Mouse (Mus musculus) midbrain, embryonic 11.5 days (tissue): ENCODE measurements around the gene Serpind1. TPM values are rescaled to one million over a fixed set of nuclear protein-coding genes. Genes with fewer than 3 reads are reported as not detected.

Experiments
- ATAC-seq: fragments of 200-750 bp; cut with Nextera tagmentation; 2 replicates; pipeline ENCODE4 v1.8.0; 2017; ENCODE audit warnings: moderate TSS enrichment, moderate library complexity; ENCODE audit not compliant: low FRiP score
- DNase-seq: peaks from one replicate; pipeline ENCODE4 v3.0.0; 2015; ENCODE audit warnings: low spot score; ENCODE audit errors: missing footprints
- H3K27ac ChIP-seq: fragments of 300-500 bp; sonication (generic); 2 replicates; pipeline ENCODE4 v1.5.1; 2014; ENCODE audit warnings: low read depth, low read length
- H3K27me3 ChIP-seq: fragments of 300-500 bp; sonication (generic); 2 replicates; pipeline ENCODE4 v1.6.1; 2014; ENCODE audit warnings: mild to moderate bottlenecking, low read length, moderate library complexity, mixed read lengths; ENCODE audit not compliant: control insufficient read depth, insufficient read depth
- H3K36me3 ChIP-seq: fragments of 300-500 bp; sonication (generic); 2 replicates; pipeline ENCODE4 v1.6.1; 2014; ENCODE audit warnings: mild to moderate bottlenecking, low read length, moderate library complexity, mixed read lengths; ENCODE audit not compliant: control insufficient read depth, insufficient read depth
- H3K4me1 ChIP-seq: fragments of 300-500 bp; sonication (generic); 2 replicates; pipeline ENCODE4 v1.6.1; 2014; ENCODE audit warnings: low read length; ENCODE audit not compliant: control insufficient read depth, insufficient read depth
- H3K4me2 ChIP-seq: fragments of 300-500 bp; sonication (generic); 2 replicates; pipeline ENCODE4 v1.6.1; 2014; ENCODE audit warnings: mild to moderate bottlenecking, moderate library complexity
- H3K4me3 ChIP-seq: fragments of 300-500 bp; sonication (generic); 2 replicates; pipeline ENCODE4 v1.5.1; 2014; ENCODE audit warnings: low read depth, low read length
- H3K9ac ChIP-seq: fragments of 300-500 bp; sonication (generic); 2 replicates; pipeline ENCODE4 v1.6.1; 2014; ENCODE audit warnings: low read length
- H3K9me3 ChIP-seq: fragments of 300-500 bp; sonication (generic); 2 replicates; pipeline ENCODE4 v1.6.1; 2016; ENCODE audit warnings: low read length; ENCODE audit not compliant: control insufficient read depth
- WGBS: fragments of 180-500 bp; shearing (Covaris S2); extraction: QIAGEN DNeasy Blood & Tissue Kit; methylation state at CpG from one replicate; pipeline ENCODE4 v1.1.7; 2014; 5-methylcytosine and 5-hydroxymethylcytosine counted together
- polyA plus RNA-seq: library from polyadenylated mRNA; unstranded; fragments of >200 nt; fragmentation: Nextera tagmentation; extraction: Ambion mirVana; gene quantifications from 2 replicates; pipeline ENCODE4 v1.2.1, GENCODE M21; 2014

Gene Serpind1
- polyA plus RNA-seq, 1 experiment from 2014 or later, result 0.22 TPM

DNA sequence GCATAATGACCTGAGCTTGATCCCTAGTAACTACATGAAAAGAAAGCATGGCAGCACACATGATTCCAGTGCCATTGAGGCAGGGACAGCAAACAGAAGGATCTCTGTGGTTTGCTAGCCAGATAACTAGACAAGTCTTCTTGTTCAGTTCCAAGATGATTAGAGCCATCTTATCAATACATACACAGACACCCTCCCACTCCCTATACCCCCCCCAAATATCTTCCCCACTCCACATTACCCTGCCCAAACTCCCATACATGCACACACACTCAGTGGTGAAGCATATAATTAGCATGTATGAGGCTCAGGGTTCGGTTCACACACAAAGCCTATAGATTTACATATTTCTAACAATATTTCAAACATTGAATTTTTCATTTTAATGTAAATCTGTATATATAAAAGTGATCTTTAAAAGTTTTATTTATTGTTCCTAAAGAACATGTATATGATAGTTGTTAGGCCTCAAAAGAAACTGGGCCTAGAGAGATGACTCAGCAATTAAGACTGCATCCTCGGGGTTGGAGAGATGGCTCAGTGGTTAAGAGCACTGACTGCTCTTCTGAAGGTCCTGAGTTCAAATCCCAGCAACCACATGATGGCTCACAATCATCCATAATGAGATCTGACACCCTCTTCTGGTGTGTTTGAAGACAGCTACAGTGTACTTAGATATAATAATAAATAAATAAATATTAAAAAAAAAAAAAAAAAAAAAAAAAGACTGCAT lies 52.6 kb downstream of the Serpind1 start:
- H3K9ac ChIP-seq, result no peak overlapping the region
- H3K27ac ChIP-seq, result no peak overlapping the region
- DNase-seq (no peak), ATAC-seq (no peak)
- no peaks in the 10 kb centered on the region for H3K4me1 ChIP-seq
- no peaks in the 10 kb centered on the region for H3K36me3 ChIP-seq
- H3K27me3 ChIP-seq, result no peaks in the 10 kb centered on the region
- H3K9me3 ChIP-seq, result no peaks in the 10 kb centered on the region
- no peak overlapping the region for H3K4me3 ChIP-seq
- 87% methylated on average over 2 of the region's 2 CpGs for WGBS
- H3K4me2 ChIP-seq, result no peak overlapping the region

DNA sequence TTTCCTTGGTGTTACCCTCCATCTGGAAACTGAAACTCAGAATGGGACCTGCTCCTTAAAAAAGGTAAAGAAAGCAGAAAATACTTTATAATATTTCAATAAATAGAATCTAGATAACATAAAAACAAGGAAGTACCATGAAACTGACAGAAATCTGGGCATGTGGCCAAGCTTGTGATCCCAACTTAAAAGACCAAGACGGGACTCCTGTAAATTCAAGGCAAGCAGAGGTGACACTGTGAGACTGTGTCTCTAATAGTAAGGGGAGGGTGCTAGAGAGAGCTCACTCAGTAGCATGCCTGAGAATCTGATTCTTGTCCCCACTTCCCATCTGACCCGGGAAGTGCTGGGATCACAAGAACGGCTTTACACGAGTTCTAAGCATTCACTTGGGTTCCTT lies 61.6 kb downstream of the Serpind1 start:
- H3K4me3 ChIP-seq, result no peak overlapping the region
- H3K27me3 ChIP-seq, result no peaks in the 10 kb centered on the region
- no peaks in the 10 kb centered on the region for H3K4me1 ChIP-seq
- H3K36me3 ChIP-seq, result no peaks in the 10 kb centered on the region
- H3K27ac ChIP-seq, result no peak overlapping the region
- WGBS, result 86% methylated on average over 4 of the region's 4 CpGs
- DNase-seq (no peak), ATAC-seq (no peak)
- H3K9ac ChIP-seq, result no peak overlapping the region
- no peak overlapping the region for H3K4me2 ChIP-seq
- H3K9me3 ChIP-seq, result no peaks in the 10 kb centered on the region

Other genes with a start within 250 kb of the Serpind1 start
- gene Ppil2, start 220.1 kb upstream of the Serpind1 start, polyA plus RNA-seq, result 142 and 147 TPM in 2 replicates
- 94.9 and 108 TPM in 2 replicates for gene 2610318N02Rik, start 206.2 kb upstream of the Serpind1 start, polyA plus RNA-seq
- 59.7 and 62.9 TPM in 2 replicates for gene Sdf2l1, start 199.0 kb upstream of the Serpind1 start, polyA plus RNA-seq
- 6.8 and 9.2 TPM in 2 replicates for gene Ydjc, start 186.8 kb upstream of the Serpind1 start, polyA plus RNA-seq
- 0.40 and 0.41 TPM in 2 replicates for gene Ccdc116, start 184.1 kb upstream of the Serpind1 start, polyA plus RNA-seq
- 429 and 446 TPM in 2 replicates for gene Ube2l3, start 128.7 kb upstream of the Serpind1 start, polyA plus RNA-seq
- gene Rimbp3, start 122.8 kb upstream of the Serpind1 start, polyA plus RNA-seq, result 1.2 and 1.7 TPM in 2 replicates
- 10.3 and 10.8 TPM in 2 replicates for gene Hic2, start 97.8 kb upstream of the Serpind1 start, polyA plus RNA-seq
- gene Tmem191c, start 55.3 kb upstream of the Serpind1 start, polyA plus RNA-seq, result 6.8 and 7.4 TPM in 2 replicates
- gene Snap29, start 74.6 kb downstream of the Serpind1 start, polyA plus RNA-seq, result 7.5 and 8.0 TPM in 2 replicates
- gene Pi4ka, start 74.9 kb downstream of the Serpind1 start, polyA plus RNA-seq, result 40.1 and 46.1 TPM in 2 replicates
- 85.5 and 92.2 TPM in 2 replicates for gene Crkl, start 120.6 kb downstream of the Serpind1 start, polyA plus RNA-seq
- gene Aifm3, start 158.2 kb downstream of the Serpind1 start, polyA plus RNA-seq, result 1.4 and 3.0 TPM in 2 replicates
- gene Lztr1, start 177.3 kb downstream of the Serpind1 start, polyA plus RNA-seq, result 70.5 and 77.2 TPM in 2 replicates
- gene Thap7, start 199.8 kb downstream of the Serpind1 start, polyA plus RNA-seq, result 46.7 and 47.1 TPM in 2 replicates
- gene Lrrc74b, start 229.9 kb downstream of the Serpind1 start, polyA plus RNA-seq, result 0.14 and 0.23 TPM in 2 replicates
- gene P2rx6, start 230.5 kb downstream of the Serpind1 start, polyA plus RNA-seq, result 0.41 and 0.86 TPM in 2 replicates